Mouse (Mus musculus) CD4-positive helper T cell, adult 2 months (primary cell): Measurements from ENCODE around the gene Gcfc2.
A peak's percentile ranks its signal among the peaks of the same experiment; 100 is the strongest.

Experiments
- DNase-seq: peaks from one replicate; pipeline ENCODE4 v3.0.0-alpha.2; 2012; ENCODE audit warnings: low read depth, missing footprints, low spot score

The Gcfc2 gene

DNA sequence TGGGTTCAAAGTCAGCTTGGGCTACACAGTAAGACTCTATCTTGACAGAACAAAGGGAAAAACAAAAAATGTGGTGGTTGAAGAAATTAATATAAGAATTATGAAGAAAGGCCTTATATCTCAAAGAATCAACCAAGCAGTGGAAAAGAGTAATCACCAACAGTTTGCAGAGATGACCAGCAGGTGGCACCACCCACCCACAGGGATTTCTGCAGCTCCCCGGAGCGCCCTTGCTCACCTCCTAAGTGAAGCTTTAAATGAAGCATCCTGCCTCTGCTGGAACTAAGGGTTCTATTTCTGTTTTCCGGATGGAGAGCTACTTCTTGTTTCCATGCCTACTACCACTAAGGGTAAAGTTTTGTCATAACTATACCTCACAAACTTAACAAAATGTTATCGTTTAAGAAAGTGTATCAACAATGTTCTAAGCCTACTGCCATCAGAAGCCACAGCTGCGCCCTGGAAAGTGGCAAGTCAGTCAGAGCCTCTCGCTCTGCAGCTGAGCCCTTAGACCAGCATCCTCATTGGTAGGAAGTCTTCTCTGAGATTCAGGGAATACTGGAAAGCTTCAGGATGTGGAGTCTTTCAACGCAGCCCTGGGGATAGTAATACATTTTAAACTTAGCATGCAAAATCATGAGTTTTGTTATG, 52.6 kb downstream of the Gcfc2 start:
- DNase-seq = peak; percentile 56

DNA sequence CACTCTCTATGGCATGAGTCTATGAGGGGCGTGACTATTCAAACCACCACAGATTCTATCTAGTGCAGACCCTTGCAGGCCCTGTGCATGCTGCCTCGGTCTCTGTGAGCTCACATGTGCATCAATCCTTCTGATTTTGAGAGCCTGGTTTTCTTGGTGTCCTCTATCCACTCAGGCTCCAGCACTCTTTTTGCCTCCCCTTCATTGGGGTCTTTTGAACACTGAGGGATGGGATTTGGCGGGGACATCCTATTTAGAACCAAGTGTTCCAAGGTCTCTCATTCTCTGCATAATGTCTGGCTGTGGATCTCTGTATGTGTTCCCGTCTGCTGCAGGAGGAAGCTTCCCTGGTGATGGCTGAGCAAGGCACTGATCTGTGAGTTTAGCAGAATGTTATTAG, 55.8 kb downstream of the Gcfc2 start:
- no peak for DNase-seq

DNA sequence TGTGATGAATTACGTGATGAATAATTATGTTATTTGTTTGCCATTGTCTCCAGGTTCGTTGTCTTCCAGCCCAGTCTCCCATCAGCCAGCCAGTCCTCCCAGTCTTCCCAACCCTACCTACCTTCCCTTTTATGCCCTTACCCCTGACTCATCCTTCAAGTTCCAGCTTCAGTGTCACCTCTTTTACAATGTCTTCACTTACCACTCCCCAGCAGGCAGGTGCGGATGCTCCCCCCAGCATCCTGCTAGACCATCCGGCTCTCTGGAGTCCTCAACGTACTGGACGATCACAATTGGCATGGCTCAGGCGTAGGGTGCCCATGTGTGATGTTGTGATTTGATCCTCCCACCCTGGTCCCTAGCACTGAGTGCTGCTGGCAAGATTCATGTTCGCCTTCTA, 62.7 kb downstream of the Gcfc2 start:
- no peak for DNase-seq

DNA sequence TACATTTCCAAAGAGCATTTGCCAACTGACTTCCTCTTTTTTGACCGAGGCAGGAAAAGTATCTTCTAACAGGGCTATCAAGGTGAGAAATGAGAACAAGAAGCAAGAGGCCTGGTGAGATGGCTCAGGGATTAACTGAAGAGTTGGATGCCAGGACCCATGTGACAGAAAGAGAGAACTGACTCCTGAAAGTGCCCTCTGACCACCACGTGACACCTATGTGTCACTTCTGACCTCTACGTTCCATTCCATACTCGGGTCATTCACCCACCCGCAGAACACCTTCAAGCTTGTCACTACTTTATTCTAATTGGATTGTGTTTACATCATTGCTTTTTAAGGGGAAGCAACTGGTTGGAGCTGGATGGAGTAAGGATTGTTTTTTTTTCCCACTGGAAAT, 63.1 kb downstream of the Gcfc2 start:
- DNase-seq = no peak

DNA sequence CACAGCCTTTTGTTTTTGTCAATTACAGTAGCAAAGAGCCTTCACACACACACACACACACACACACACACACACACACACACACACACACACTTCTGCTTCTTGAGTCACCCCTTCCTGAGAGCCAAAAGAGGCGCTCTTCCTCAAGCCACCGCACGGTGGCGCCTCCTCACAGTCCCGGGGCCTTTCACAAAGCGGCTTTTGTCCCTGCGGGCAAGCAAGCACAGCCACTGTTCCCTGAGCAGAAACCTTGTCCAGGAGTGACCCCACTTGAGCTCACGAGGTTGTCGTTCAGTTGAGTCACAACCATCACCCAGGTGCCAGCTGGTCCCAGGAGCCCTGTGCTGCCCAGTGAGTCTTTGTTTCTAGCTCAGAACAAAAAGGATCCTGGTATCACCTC, 63.5 kb downstream of the Gcfc2 start:
- DNase-seq = peak; percentile 51

DNA sequence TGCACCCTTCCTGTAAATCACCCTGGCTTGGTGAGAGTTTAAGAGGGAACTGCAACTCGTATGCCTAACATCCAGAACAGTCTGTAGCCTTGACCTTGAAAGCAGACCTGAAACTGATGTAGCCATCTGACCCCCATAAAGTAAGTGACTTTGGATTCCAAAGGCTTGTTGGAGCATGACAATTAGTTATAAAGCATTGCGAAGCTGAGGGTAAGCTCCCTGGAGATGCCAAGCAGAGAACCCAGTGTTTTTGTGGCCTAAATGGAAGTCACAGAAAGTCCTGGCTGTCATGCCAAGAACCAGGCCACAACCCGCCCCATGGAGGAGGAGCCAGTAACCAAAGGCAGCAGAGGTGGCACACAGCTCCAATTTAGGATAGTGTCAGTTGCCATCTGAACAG, 64.1 kb downstream of the Gcfc2 start:
- DNase-seq = no peak

DNA sequence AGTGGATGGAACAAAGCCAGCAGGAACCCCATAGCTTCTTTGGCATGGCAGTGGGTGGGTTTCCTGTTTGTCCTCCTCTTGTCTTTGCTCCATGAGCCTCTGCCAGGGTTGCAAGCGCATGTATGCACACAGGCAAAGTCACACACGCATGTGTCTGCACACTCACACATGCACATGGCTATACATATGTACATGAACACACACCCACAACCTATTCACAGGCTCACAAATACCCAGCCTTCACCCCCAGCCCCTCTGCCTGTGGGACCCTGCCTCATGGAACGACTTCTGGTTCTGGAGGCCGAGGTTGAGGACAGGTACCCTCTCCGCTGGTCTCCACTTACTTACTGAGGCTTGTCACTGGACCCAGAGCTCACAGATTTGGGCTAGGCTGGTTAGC, 64.9 kb downstream of the Gcfc2 start:
- no peak for DNase-seq

DNA sequence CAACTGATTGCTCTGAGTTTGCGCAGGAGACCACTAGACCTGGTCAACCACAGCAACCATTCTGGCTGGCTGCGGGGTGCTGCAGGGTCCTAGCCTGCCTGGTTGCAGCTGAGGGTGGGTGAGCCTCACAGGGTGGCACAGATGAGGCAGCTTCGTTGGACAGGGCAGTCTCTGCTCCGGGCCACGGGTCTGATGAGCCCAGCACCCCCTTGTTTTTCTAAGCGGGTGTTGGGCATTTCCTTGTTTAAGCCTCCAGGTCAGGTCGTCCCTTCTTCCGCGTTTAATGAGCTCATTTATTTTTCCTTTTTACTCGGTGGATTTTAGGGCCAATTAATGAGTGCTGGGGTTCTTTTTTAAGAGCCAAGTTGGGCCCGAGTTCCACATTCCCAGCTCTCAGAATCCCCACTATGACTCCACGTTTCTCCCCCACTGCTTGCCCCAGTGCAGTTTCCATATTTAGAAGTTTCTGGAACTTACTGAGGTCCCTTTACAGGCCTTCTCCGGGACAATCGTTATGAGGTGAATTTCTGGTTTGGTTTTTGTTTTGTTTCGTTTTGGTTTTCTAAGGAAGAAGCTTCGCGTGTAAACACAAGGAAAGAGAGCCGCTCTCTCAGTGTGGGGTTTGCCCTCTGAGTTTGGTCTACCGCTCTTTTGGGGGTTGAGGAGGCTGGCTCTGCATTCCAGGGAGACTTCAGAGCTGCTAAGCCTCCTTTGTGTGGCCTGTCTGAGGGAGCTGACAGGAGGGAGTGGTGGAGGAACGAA, 66.8 kb downstream of the Gcfc2 start:
- DNase-seq = no peak
